Mouse (Mus musculus): Measurements from ENCODE around the gene Igtp. TPM values are rescaled to one million over a fixed set of nuclear protein-coding genes. Genes with fewer than 3 reads are reported as not detected.
"Not testable (repeated sequence)": the region's sequence is repeated elsewhere in the genome, so short reads cannot be mapped to it uniquely, and the experiment has no call there.

Gene Igtp
- total RNA-seq, 2 experiments from 2014 or later, result 0.85 to 0.94 TPM

DNA sequence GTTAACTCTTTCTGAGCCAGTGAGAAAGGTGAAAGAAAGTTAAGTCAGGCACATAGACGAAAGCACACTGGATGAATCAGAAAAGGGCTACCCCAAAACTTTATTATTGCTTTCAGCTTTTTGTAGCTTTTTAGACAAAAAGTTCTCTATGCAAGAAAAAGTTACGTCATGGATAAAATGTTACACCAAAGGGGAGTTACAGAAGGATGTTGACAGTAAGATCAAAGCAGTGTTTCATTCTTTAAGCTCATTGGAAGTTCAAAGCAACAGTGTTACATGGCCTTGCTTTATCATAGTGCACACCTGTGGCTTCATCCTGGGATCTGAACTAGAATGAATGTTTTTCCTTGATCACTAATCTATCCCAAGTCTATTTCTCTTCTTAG lies 12.3 kb downstream of the Igtp start:
- no peak for DNase-seq (ENCODE audit: low spot score in 2 of 2)

DNA sequence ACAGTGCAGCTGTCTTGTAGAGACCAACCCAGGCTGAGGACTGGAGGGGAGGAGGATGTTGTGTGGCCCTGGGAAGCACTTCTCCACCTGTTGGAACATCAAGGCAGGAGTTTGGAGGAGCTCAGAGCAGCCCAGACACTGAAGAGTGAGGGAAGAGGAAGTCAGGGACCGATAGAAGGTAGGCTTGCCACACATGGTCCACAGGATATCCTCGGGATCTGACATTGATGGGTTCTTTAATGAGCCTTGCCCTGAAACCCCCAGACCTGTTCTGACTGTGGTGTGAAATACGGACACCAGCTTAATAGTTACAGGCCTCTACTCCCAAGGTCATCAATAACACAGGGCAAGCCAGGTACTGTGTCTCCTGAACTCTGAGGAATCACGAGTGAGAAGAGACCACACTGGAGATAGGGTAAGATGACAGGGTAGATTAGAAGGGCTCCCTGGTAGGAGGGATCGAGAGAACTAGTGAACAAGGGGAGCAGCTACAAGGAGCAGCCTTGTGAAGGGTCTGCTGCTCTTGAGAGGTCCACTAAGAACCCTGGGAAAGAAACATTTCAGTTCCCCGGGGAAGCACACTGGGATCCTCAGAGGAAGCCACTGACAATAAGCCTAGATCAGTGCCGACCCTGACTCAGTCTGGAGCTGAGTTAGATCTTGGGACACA lies 14.5 kb downstream of the Igtp start:
- DNase-seq (ENCODE audit: low spot score in 2 of 2), result no peak

DNA sequence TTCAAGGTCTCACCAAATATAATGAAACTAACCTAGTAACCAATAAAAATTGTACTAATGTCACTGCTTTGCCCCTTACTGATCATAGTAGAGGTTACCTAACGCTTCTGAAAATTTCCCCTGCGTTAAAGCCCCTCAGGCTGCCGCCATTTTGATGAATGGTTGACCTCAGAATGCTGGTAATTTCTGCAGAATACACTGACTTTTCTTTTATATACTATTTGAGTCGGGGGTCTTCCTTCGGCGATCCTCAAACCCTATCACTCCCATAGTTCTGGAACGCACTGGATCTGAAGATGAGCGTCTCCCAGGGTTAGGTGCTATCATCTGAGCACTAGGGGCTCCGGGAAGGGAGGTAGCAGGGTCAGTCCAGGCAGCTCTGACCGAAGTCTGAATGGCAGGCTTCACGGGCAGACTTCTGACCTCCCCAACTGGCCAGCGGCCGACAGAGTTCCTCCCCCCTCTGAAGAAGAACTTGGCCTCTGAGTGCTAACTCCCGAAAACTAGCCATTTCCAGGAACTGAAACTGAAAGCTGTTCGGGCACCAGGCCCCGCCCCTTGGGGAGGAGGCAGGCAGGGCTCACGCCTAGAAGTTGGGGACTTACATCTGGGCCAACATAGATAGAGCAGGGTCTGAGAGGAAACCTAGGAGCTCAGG lies 15.2 kb downstream of the Igtp start:
- DNase-seq (ENCODE audit: low spot score in 2 of 2), result peak; percentile 46 to 59

DNA sequence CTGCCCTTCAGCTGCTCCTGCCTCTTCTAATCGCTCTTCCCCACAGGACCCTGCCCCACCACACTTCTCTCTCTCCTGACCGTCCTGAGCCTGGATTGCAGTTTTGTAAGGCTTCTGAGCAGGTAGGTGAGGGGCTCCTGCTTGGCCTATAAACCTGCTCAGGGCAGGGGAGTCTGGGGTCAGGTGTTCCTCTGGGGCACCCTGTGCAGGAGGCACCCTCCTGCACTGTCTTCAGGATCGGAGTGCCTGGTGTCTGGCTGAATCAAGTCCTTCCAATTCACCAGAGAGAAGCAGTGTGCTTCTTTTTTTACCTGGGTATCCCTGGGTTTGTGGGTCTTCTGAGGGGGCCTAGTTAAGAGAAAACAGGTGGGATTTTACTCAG lies 15.7 kb downstream of the Igtp start:
- not testable (repeated sequence) for DNase-seq (ENCODE audit: low spot score in 2 of 2)

DNA sequence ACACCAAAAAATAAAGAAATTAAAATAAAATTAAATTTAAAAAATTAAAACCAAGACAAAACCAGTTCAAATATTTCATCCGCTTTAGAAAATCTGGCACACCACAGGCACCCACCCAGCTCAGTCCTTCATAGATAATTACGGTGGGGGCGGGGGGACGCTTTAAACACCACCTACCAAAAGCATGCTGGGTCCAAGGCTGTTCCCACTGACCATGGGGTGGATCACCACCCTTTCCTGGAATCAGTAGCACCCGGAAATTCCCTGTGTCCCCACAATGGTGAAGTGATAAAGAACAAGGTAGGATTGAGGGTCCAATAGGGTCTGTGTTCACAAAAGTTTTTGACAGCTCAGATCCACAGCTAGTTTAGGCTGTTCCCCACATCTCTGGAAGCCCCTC lies 16.5 kb downstream of the Igtp start:
- DNase-seq (ENCODE audit: low spot score in 2 of 2), result no peak

DNA sequence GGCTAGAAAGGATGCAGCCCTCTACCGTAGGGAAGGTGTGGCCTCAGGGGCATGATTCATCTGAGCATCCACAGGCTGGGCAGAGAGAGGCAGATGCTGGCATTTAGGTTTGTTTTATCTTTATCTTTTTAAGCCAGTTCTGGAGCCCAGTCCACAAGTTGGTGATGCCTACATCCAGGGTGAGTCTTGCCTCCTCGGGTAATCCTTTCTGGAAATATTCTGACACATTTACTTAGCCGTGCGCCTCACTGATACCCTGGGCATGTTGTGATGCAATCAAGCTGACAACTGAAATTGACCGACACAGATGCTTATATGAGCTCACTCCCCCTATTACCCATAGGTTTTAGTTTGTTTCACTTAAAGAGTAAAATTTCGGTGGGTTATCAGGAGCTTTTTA lies 17.5 kb downstream of the Igtp start:
- no peak for DNase-seq (ENCODE audit: low spot score in 2 of 2)

DNA sequence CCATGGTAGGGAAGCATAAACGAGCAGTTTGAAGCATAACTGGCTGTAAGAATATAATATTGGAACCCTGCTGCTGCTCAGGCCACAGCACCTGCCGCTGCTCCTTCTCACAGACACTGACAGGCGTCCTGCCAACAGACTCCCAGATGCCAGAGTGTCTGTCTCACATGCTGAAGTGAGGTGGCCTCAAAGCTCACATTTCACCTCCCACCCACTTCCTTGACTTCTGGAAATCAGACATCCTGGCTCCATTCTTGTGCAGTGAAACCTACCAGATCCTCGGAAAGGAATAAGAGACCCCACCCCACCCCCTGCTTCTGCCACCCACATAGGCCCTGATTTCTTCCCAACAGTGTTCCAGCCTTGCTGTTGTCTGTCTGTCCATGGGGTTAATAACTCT lies 24.4 kb downstream of the Igtp start:
- DNase-seq (ENCODE audit: low spot score in 2 of 2), result peak in 1 of 2 experiments; percentile 19

DNA sequence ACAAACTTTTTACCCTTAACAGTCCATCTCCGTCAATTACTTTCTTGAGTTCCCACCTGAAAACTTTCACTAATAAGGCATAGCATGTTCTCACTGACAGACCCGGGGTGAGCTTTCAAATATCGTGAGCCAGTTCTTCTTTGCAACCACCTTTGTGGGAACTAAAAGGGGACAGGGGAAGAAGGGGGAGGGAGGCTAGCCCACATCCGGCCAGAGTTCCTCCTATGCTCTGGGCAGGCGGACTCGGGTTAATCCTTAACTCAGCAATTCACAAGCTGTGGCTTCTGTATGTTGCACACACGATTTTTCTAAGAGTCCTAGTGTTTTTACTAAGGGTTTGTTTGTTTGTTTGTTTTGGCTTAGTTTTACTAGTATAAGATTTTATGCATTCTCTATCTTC lies 25.0 kb downstream of the Igtp start:
- DNase-seq (ENCODE audit: low spot score in 2 of 2), result no peak

DNA sequence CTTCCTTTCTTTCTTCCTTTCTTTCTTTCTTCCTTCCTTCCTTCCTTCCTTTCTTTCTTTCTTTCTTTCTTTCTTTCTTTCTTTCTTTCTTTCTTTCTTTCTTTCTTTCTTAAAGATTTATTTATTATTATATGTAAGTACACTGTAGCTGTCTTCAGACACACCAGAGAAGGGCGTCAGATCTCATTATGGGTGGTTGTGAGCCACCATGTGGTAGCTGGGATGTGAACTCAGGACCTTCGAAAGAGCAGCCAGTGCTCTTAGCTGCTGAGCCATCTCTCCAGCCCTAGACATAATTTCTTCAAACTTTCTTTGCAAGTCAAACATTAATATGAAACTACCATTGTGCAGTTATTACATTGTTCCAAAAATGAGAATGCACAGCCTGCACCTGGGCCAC lies 25.5 kb downstream of the Igtp start:
- not testable (repeated sequence) for DNase-seq (ENCODE audit: low spot score in 2 of 2)

DNA sequence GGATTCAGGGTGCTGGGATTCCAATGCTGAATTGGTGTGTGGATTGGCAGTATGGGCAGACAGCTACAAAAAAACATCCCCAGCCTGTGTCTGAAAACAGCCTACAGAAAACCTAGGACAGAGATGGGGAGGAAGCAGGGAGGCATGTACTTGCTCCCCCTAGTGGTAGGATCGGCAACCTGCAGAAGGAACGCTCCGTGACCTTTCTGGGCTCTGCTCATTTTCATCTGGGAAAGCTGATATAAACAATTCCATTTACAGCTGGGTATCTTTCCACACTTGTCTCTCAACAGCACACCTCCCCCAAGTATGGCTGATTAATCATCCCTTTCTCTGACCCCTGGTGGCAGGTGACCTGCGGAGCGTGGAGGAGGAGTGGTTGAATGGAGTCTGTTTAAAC lies 26.3 kb downstream of the Igtp start:
- DNase-seq (ENCODE audit: low spot score in 2 of 2), result peak; percentile 57 to 70

DNA sequence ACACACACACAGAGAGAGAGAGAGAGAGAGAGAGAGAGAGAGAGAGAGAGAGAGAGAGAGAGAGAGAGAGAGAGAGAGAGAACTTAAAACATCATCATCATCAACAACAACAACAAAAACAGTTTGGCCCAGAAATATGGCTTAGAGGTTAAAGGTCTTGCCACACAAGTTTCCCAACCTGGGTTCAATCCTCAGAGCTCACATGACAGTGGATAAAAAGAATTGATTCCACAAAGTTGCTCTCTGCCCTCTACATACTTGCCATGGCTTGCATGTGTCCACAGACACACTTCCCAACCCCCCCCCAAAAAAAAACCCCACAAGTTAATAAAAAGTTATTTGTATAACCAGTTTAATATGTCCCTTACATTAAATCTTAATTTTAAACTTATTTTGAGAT lies 27.1 kb downstream of the Igtp start:
- DNase-seq (ENCODE audit: low spot score in 2 of 2), result no peak

DNA sequence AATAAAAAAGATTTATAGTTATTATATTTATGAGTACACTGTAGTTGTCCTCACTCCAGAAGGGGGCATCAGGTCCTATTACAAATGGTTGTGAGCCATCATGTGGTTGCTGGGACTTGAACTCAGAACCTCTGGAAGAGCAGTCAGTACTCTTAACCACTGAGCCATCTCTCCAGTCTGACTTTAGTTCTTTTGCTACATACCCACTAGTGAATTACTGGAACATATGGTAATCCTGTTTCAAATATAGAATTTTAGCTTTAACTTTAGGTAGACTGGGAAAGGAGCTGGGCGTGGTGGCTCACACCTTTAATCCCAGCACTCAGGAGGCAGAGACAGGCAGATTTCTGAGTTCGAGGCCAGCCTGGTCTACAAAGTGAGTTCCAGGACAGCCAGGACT lies 28.7 kb downstream of the Igtp start:
- DNase-seq (ENCODE audit: low spot score in 2 of 2), result not testable (repeated sequence)

DNA sequence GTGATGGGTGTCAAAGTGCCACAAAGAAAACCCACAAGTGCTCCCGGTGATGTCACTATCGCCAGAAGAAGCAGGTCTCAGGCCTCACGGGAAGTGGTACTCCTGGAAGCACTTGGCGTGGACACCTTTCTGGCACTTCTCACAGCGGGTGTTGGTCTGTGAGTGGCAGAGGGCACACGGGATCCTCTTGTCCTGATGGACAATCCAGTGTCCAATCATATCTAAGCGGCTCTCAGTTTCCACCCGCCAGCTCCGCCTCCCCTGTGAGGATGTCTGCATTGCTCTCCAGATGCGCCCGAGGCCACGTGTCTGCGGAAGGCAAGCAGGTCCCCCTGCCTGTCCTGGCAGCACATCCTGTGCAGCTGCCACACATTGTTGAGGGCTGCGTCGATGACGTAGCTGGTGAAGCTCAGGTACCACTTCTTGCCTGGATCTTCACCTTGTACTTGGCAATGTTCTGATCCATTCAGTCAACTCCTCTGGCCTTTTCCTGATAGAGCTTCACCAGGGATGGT lies 31.1 kb downstream of the Igtp start:
- DNase-seq (ENCODE audit: low spot score in 2 of 2), result no peak

DNA sequence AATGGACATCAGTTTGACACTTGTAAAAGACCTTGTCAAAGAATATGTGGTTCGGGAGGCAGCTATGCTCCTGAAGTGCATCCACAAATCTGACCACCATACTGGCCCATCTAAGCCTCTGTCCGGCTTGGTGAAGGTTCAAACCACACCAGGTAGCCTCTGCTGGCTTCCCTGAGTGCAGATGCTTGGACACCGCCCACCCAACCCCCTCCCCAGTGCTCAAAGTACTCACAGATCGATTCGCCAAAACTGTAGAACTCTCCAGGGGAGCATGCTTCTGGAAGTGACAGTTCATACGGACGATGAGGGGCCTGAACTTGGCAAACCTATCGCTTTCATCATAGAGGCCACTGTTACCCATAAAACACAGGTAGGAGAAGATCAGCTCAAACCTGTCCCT lies 31.8 kb downstream of the Igtp start:
- no peak for DNase-seq (ENCODE audit: low spot score in 2 of 2)

DNA sequence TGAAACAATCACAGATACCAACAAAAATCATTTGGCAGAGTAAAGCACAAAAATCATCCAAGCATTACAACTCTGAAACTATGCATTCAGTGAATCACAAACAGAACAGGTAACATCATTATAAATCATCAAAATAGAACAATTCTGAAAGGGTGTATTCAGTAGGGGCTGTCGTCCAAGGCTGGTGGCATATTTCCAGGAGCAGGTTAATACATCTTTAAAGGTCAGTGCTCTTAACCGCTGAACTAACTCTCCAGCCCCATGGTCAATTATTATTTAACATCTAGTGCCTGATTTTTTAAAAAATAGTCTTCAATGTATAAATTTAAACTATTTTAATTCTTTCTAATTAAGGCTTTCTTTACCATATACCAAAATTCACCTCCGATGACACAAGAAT lies 35.2 kb downstream of the Igtp start:
- not testable (repeated sequence) for DNase-seq (ENCODE audit: low spot score in 2 of 2)

DNA sequence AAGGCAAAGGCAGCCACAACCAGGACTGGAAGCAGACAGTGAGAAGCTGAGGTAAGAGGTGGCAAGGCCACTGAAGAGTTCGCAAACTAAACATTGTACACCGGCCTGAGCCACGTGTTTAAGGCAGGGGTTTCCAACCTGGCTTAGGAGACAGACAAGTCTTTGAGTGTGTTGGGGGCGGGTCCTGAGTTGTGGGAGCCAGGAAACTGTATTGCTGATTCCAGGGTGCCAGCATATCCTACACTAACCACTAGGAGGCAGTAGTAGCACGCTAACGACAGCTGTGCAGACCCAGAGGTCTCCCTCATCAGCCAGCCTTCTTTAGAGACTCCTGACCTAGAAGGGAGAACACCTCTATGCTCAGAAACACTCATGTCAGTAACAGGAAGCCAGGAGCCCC lies 35.8 kb downstream of the Igtp start:
- no peak for DNase-seq (ENCODE audit: low spot score in 2 of 2)

DNA sequence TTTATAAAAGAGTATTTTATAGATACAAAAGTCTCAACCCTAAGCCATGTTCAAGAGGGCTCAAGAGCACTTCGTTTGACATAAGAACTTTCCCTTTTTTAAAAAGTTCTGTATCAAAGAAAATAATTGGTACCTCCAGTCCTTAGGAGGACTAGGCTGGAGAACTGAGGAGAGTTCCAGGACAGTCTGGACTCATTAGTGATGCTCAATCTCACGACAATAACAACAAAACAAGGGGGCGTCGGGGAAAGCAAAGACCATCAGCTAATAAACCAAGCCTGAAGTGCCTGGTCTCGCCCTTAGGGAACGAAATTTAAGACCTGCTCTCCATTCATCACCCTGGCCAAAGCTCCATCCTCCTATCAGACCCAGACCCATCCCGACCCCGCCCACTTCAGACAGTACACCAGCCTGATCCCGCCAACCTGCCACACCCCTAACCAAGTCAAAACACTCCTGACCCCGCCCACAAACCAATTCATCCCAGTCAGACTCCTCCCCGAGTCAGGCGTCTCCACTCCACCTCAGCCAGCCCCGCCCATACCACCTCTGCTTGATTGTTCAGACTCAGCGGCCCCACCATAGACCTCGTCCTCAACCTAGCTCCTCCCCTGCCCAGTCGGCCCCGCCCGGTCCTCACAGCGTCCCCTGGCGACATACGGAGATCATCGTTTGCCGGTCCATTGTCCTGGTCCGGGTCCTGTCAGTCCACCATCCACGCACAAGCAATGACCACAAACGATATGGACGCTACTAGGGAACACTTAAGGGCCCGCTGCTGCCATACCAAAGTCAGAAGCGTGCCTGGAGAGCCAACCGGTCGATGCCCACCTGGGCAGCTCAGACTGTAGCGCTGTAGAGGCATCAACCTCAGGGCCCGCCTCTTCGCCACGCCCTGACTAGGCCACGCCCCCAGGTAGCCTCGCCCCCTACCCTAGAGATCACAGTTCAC lies 39.8 kb downstream of the Igtp start:
- peak in 1 of 2 experiments; percentile 28 for DNase-seq (ENCODE audit: low spot score in 2 of 2)

DNA sequence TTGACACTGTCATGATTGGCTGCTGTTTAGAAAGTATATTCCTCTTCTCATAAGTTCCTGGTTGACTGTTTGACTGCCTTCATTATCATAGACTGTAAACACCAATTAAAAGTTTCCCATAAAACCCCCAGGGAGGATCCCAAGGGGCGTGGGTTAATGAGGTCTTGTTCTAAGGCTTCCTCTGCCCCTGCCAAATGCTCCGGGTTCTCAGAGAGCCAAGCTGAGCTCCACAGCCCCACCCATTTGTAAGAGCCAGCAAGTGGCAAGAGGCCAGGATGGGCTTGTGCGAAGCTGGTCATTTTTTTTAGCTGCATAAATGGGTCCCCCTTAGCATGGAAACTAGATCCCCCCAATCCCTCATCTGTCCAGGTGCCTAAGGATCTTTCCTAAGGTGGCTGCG lies 47.9 kb downstream of the Igtp start:
- DNase-seq (ENCODE audit: low spot score in 2 of 2), result no peak

DNA sequence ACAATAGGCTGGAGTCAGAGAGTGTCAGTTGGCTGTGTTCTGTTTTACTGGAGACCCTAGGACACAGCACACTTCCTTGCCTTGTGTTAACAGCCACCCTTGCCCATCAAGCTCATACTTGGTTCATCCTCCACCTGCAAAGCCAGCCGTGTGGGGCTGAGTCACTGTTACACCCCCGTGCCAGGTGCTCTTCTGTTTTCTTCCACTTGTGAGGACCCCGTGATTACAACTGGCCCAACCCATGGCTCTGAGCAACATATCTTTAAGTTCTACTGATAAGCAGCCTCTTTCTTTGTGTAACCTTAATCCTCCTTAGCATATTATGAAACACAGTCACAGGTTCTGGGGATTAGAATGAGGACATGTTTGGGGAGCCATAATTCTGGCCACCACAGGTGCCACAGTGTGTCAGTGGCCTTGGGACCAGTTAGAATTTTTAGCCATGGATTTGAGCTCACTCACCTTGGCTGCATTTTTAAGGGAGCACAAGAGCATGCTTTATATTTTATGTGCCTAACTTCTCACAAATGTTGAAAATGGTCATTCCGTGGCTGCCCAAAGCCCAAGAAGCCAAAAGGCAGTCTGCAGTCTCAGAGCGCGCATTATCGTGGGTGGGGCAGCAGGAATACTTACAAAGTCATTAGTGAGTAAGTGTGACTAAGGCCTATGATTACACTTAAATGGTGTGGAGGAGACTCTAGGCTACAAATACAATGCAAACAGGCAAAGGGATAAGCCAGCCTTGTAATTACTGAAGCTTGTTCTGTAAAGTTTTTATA lies 50.0 kb downstream of the Igtp start:
- DNase-seq (ENCODE audit: low spot score in 2 of 2), result no peak

DNA sequence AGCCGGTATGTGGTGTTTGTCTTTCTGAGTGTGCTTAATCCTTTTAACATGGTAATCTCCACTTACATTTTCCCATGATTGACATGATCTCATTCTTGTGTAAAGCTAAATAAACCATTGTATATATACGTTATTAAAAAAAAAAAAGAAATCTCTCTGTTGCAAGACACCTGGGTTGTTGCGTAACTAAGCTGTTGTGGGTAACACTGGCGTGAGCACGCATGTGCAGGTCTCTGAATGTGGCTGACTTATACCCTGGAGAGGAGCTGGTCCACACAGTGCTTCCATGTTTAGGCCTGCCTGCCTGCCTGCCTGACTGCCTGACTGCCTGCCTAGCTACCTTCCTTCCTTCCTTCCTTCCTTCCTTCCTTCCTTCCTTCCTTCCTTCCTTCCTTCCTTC lies 51.2 kb downstream of the Igtp start:
- no peak for DNase-seq (ENCODE audit: low spot score in 2 of 2)

DNA sequence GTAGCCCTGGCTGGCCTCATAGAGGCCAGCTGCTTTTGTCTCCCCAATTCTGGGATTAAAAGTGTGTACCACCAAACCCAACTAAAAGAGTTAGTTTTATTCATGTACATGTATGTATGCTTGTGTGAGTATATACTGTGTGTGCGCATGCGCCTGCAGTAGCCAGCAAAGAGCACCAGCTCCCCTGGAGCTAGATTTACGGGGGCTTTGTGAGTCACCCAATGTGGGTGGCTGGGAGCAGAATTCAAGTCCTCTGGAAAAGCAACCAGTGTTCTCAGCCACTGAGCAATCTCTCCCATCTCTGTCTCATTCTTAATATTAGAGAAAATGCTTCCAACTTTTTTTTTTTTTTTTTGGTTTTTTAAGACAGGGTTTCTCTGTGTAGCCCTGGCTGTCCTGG lies 55.1 kb downstream of the Igtp start:
- DNase-seq (ENCODE audit: low spot score in 2 of 2), result no peak

Measured in layer of hippocampus, postnatal 10 days (tissue).